Mouse (Mus musculus) MEL (cell line): ENCODE measurements around the gene Tmem165. TPM values are rescaled to one million over a fixed set of nuclear protein-coding genes. Genes with fewer than 3 reads are reported as not detected.

Experiments used
- DNase-seq: peaks from one replicate; pipeline ENCODE4 v3.0.0; 2011; ENCODE audit warnings: low read depth, low spot score
- H3K27ac ChIP-seq: 2 replicates; pipeline ENCODE4 v1.5.1; 2012; ENCODE audit warnings: low read depth, mild to moderate bottlenecking, control low read depth, low read length, moderate library complexity; ENCODE audit not compliant: control insufficient read depth
- H3K27me3 ChIP-seq, 2 experiments: fragments of 150-350 bp in 1 of 2; sonication (generic) in 1 of 2; 2 replicates each; pipeline ENCODE4 v1.6.1; 2012; ENCODE audit warnings: low read length in 2 of 2, mild to moderate bottlenecking in 2 of 2, improper control_type of control experiment in 1 of 2, moderate library complexity in 1 of 2; ENCODE audit not compliant: insufficient read depth in 2 of 2, control insufficient read depth in 1 of 2
- H3K36me3 ChIP-seq, 2 experiments: 2 replicates each; pipeline ENCODE4 v1.6.1; 2012 to 2014; ENCODE audit warnings: low read length in 2 of 2, improper control_type of control experiment in 1 of 2, inconsistent platforms in 1 of 2, mild to moderate bottlenecking in 1 of 2; ENCODE audit not compliant: insufficient read depth in 2 of 2, control insufficient read depth in 1 of 2
- H3K4me1 ChIP-seq, 2 experiments: fragments of 150-350 bp in 1 of 2; sonication (generic) in 1 of 2; 2 replicates each; pipeline ENCODE4 v1.6.1; 2012; ENCODE audit warnings: low read length in 2 of 2, improper control_type of control experiment in 1 of 2, mild to moderate bottlenecking in 1 of 2; ENCODE audit not compliant: insufficient read depth in 2 of 2, control insufficient read depth in 1 of 2
- H3K4me3 ChIP-seq, 2 experiments: fragments of 150-350 bp in 1 of 2; sonication (generic) in 1 of 2; 2 replicates each; pipeline ENCODE4 v1.5.1; 2012; ENCODE audit warnings: low read depth in 2 of 2, low read length in 2 of 2, mild to moderate bottlenecking in 2 of 2, moderate library complexity in 2 of 2, control low read depth in 1 of 2, improper control_type of control experiment in 1 of 2; ENCODE audit not compliant: control insufficient read depth in 1 of 2, insufficient read depth in 1 of 2
- H3K79me2 ChIP-seq: 2 replicates; pipeline ENCODE4 v1.6.1; 2012; ENCODE audit warnings: mild to moderate bottlenecking, low read length, moderate library complexity; ENCODE audit not compliant: control insufficient read depth, poor library complexity, insufficient read depth
- H3K9ac ChIP-seq: 2 replicates; pipeline ENCODE4 v1.6.1; 2012; ENCODE audit warnings: low read depth, mild to moderate bottlenecking, control low read depth, low read length, moderate library complexity; ENCODE audit not compliant: control insufficient read depth, poor library complexity, severe bottlenecking
- H3K9me3 ChIP-seq: fragments of 150-350 bp; sonication (generic); replicated peaks from 2 replicates; pipeline ENCODE4 v1.6.1; 2012; ENCODE audit warnings: mild to moderate bottlenecking, low read length, improper control_type of control experiment, moderate library complexity; ENCODE audit not compliant: insufficient read depth
- CHD2 ChIP-seq: IDR thresholded peaks from 2 replicates; pipeline ENCODE4 v1.6.1; 2011; ENCODE audit warnings: low read length, improper control_type of control experiment
- ETS1 ChIP-seq: IDR thresholded peaks from 2 replicates; pipeline ENCODE4 v1.6.1; 2012; ENCODE audit warnings: low read depth, mild to moderate bottlenecking, inconsistent platforms, low read length, improper control_type of control experiment, moderate library complexity
- GATA1 ChIP-seq: IDR thresholded peaks from 2 replicates; pipeline ENCODE4 v1.6.1; 2011; ENCODE audit warnings: low read depth, low read length, improper control_type of control experiment
- HCFC1 ChIP-seq: IDR thresholded peaks from 2 replicates; pipeline ENCODE4 v1.6.1; 2012; ENCODE audit warnings: low read depth, mild to moderate bottlenecking, inconsistent platforms, low read length, improper control_type of control experiment, moderate library complexity
- JUND ChIP-seq: IDR thresholded peaks from 2 replicates; pipeline ENCODE4 v1.6.1; 2011; ENCODE audit warnings: low read depth, mild to moderate bottlenecking, improper control_type of control experiment, low read length
- KAT2A ChIP-seq: conservative IDR thresholded peaks from 2 replicates; pipeline ENCODE4 v1.6.1; 2012; ENCODE audit warnings: low read depth, low read length, improper control_type of control experiment, inconsistent platforms
- MEF2A ChIP-seq: IDR thresholded peaks from 2 replicates; pipeline ENCODE4 v1.6.1; 2014; ENCODE audit warnings: low read depth, mild to moderate bottlenecking, inconsistent platforms, low read length, improper control_type of control experiment; ENCODE audit not compliant: poor library complexity, insufficient replicate concordance, severe bottlenecking; ENCODE audit errors: extremely low read depth
- MXI1 ChIP-seq: IDR thresholded peaks from 2 replicates; pipeline ENCODE4 v1.6.1; 2011; ENCODE audit warnings: mild to moderate bottlenecking, low read depth, low read length, improper control_type of control experiment
- MYB ChIP-seq: IDR thresholded peaks from 2 replicates; pipeline ENCODE4 v1.6.1; 2011; ENCODE audit warnings: mild to moderate bottlenecking, low read depth, low read length, improper control_type of control experiment
- MYC ChIP-seq: IDR thresholded peaks from 2 replicates; pipeline ENCODE4 v1.6.1; 2011; ENCODE audit warnings: low read depth, mild to moderate bottlenecking, low read length, improper control_type of control experiment, moderate library complexity
- NELFE ChIP-seq: IDR thresholded peaks from 2 replicates; pipeline ENCODE4 v1.6.1; 2011; ENCODE audit warnings: low read depth, low read length, improper control_type of control experiment
- POLR2A ChIP-seq, 2 experiments: IDR thresholded peaks; 2 replicates each; pipeline ENCODE4 v1.6.1; 2011 to 2012; ENCODE audit warnings: low read length in 2 of 2, mild to moderate bottlenecking in 2 of 2, control low read depth in 1 of 2, improper control_type of control experiment in 1 of 2, low read depth in 1 of 2, moderate library complexity in 1 of 2; ENCODE audit not compliant: control insufficient read depth in 1 of 2, insufficient read depth in 1 of 2, poor library complexity in 1 of 2
- POLR2AphosphoS2 ChIP-seq: IDR thresholded peaks from 2 replicates; pipeline ENCODE4 v1.6.1; 2011; ENCODE audit warnings: low read length, improper control_type of control experiment
- POLR2AphosphoS5 ChIP-seq: IDR thresholded peaks from 2 replicates; pipeline ENCODE4 v1.6.1; 2012; ENCODE audit warnings: low read depth, borderline replicate concordance, mild to moderate bottlenecking, inconsistent platforms, low read length, moderate library complexity, mixed read lengths
- RAD21 ChIP-seq: IDR thresholded peaks from 2 replicates; pipeline ENCODE4 v1.6.1; 2011; ENCODE audit warnings: mild to moderate bottlenecking, low read depth, low read length, improper control_type of control experiment
- SIN3A ChIP-seq: IDR thresholded peaks from 2 replicates; pipeline ENCODE4 v1.6.1; 2012; ENCODE audit warnings: low read length, improper control_type of control experiment, inconsistent platforms
- TBP ChIP-seq: IDR thresholded peaks from 2 replicates; pipeline ENCODE4 v1.8.0; 2011; ENCODE audit warnings: low read depth, low read length, improper control_type of control experiment
- TCF12 ChIP-seq: IDR thresholded peaks from 2 replicates; pipeline ENCODE4 v1.6.1; 2014; ENCODE audit warnings: low read depth, mild to moderate bottlenecking, inconsistent platforms, low read length, improper control_type of control experiment, moderate library complexity
- USF1 ChIP-seq: IDR thresholded peaks from 2 replicates; pipeline ENCODE4 v1.6.1; 2014; ENCODE audit warnings: low read depth, mild to moderate bottlenecking, inconsistent platforms, low read length, improper control_type of control experiment, moderate library complexity
- USF2 ChIP-seq, 2 experiments: IDR thresholded peaks; 2 replicates each; pipeline ENCODE4 v1.6.1; 2011 to 2012; ENCODE audit warnings: improper control_type of control experiment in 2 of 2, low read length in 2 of 2, borderline replicate concordance in 1 of 2, inconsistent platforms in 1 of 2, low read depth in 1 of 2, mild to moderate bottlenecking in 1 of 2; ENCODE audit not compliant: insufficient read depth in 1 of 2
- ZC3H11A ChIP-seq: IDR thresholded peaks from 2 replicates; pipeline ENCODE4 v1.6.1; 2012; ENCODE audit warnings: low read depth, mild to moderate bottlenecking, inconsistent platforms, low read length, improper control_type of control experiment
- ZKSCAN1 ChIP-seq: IDR thresholded peaks from 2 replicates; pipeline ENCODE4 v1.6.1; 2012; ENCODE audit warnings: low read depth, mild to moderate bottlenecking, inconsistent platforms, low read length, improper control_type of control experiment, moderate library complexity
- ZMIZ1 ChIP-seq: IDR thresholded peaks from 2 replicates; pipeline ENCODE4 v1.6.1; 2012; ENCODE audit warnings: low read depth, mild to moderate bottlenecking, inconsistent platforms, low read length, improper control_type of control experiment, moderate library complexity
- ZNF384 ChIP-seq: IDR thresholded peaks from 2 replicates; pipeline ENCODE4 v1.6.1; 2012; ENCODE audit warnings: low read depth, mild to moderate bottlenecking, inconsistent platforms, low read length, improper control_type of control experiment
- polyA plus RNA-seq, 2 experiments: library from polyadenylated mRNA; stranded (reverse) in 1 of 2; unstranded in 1 of 2; fragments of >175 nt in 1 of 2; fragments of >200 nt in 1 of 2; gene quantifications; 2 replicates each; pipeline versions ENCODE4 v1.2.1 to v1.2.4; 2012; ENCODE audit warnings: low replicate concordance in 2 of 2, low read depth in 1 of 2; ENCODE audit not compliant: insufficient read length in 2 of 2, insufficient read depth in 1 of 2, missing spikeins in 1 of 2
- total RNA-seq: library from RNA; depleted of rRNA; stranded (reverse); fragments of 300-350 nt; gene quantifications from 2 replicates; pipeline ENCODE4 v1.2.3, GENCODE M21; 2012; rRNA removed

The Tmem165 gene
- total RNA-seq: 73.0 and 77.7 TPM in 2 replicates
- 100 to 1,000 TPM in 1 of 2 experiments, 10 to 100 TPM in 1; 66.5 to 154 TPM for polyA plus RNA-seq

DNA sequence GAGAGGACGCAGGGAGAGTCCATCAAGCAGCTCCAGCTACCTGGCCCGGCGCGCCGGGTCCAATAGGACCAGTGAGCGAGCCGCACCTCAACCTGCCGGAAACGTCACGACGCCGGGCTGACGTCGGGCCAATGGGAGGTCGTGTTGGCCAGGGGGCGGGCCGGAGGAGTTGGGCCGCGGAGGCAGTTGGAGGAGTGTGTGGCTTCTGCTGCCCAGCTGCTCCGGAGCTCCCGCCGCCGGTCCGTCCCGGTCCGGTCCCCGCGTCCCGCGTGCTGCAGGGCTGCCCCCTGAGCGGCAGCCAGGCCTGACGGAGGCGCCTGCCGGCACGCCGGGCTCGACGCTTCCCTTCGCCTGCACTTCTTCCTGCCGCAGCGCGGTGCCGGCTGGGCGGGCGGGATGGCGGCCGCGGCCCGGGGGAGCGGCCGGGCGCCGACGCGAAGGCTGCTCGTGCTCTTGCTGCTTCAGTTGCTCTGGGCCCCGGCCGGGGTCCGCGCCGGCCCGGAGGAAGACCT, at the start of gene Tmem165:
Tmem165 (plus strand) TSS at position 131 of the 512 bp plus-strand sequence.
- H3K4me1 ChIP-seq: peaks cover 10 to 23% of the 10 kb centered on the region in 2 experiments
- H3K79me2 ChIP-seq: peaks cover 35% of the 10 kb centered on the region
- H3K27ac ChIP-seq: peak within 1 kb of the TSS; percentile 42
- peaks cover 0 to 34% of the 10 kb centered on the region in 2 experiments; a peak in 3 of 4 replicates for H3K36me3 ChIP-seq
- H3K9me3 ChIP-seq: no peaks in the 10 kb centered on the region
- peak within 1 kb of the TSS; percentile 77 to 88 for H3K4me3 ChIP-seq
- DNase-seq: peak; percentile 96
- H3K9ac ChIP-seq: peak within 1 kb of the TSS; percentile 88
- H3K27me3 ChIP-seq: no peaks in the 10 kb centered on the region
- no peak for TF ChIP-seq ZNF384
- TF ChIP-seq TBP: peak; percentile 69; the same call in 1 of the 2 replicates
- TF ChIP-seq MEF2A: no peak
- no peak for TF ChIP-seq USF1
- 0 out of 2 replicates have a peak, but pooled peaks have one; percentile 91 for TF ChIP-seq ZMIZ1
- TF ChIP-seq CHD2: no peak
- TF ChIP-seq HCFC1: peak; percentile 74
- 0 out of 2 replicates have a peak, but pooled peaks have one; percentile 19 for TF ChIP-seq MYB
- TF ChIP-seq NELFE: peak; percentile 97
- peak; percentile 82 for TF ChIP-seq TCF12
- peak; percentile 44; the same call in 1 of the 2 replicates for TF ChIP-seq MXI1
- peak; percentile 43; the same call in 1 of the 2 replicates for TF ChIP-seq SIN3A
- peak; percentile 81; the same call in 1 of the 2 replicates for TF ChIP-seq POLR2AphosphoS2
- TF ChIP-seq POLR2A (IDR thresholded peaks at IDR 0.05; ENCODE audit: control insufficient read depth in 1 of 2, insufficient read depth in 1 of 2, low read depth in 1 of 2, low read length in 2 of 2, poor library complexity in 1 of 2): peak; percentile 95 to 97
- TF ChIP-seq ETS1: peak; percentile 26; the same call in 1 of the 2 replicates
- TF ChIP-seq JUND: no peak

GRCm38 (mm10) chr5:76135644-76136043, 48.0 kb upstream of the Tmem165 start:
- Histone ChIP-seq H3K36me3 (peaks cover 0 to 36% of the 10 kb centered on the region in 2 experiments; a peak in 2 of 4 replicates), H3K27me3 (no peaks in the 10 kb centered on the region), H3K27ac (no peak overlapping the region), H3K9ac (no peak overlapping the region), H3K4me3 (no peak overlapping the region), H3K79me2 (peaks cover 6% of the 10 kb centered on the region; the same call in 1 of the 2 replicates), H3K9me3 (no peaks in the 10 kb centered on the region), H3K4me1 (peaks cover 7 to 30% of the 10 kb centered on the region in 2 experiments; a peak in 3 of 4 replicates)
- TF ChIP-seq ZMIZ1 (no peak), USF2 (IDR thresholded peaks at IDR 0.05; ENCODE audit: borderline replicate concordance in 1 of 2, insufficient read depth in 1 of 2, low read depth in 1 of 2, low read length in 2 of 2) (no peak), POLR2AphosphoS5 (no peak), HCFC1 (no peak), KAT2A (no peak), GATA1 (no peak), RAD21 (no peak), MYC (no peak), ZKSCAN1 (no peak), ZC3H11A (no peak)
- DNase-seq: no peak
